8 mouse cellular contexts compared by ENCODE assay signal in genomic region chr5:117780681-117781080, GRCm38 (mm10). TPM values are rescaled to one million over a fixed set of nuclear protein-coding genes. Genes with fewer than 3 reads are reported as not detected.
DNase-seq lines count a peak whose midpoint lies in the region; ATAC-seq and TF ChIP-seq lines count a peak whose summit lies in the region.

Gene Nos1 (plus strand): TSS chr5:117781032.

- H3K36me3 ChIP-seq in heart, adult 2 months (ENCODE audit: control insufficient read depth, insufficient read depth, low read length), result no peaks in the 10 kb centered on the region
- H3K36me3 ChIP-seq in embryonic facial prominence, embryonic 12.5 days, result no peaks in the 10 kb centered on the region
- H3K36me3 ChIP-seq in limb, embryonic 13.5 days, result no peaks in the 10 kb centered on the region
- H3K36me3 ChIP-seq in forebrain, embryonic 15.5 days, result no peaks in the 10 kb centered on the region

- no peaks in the 10 kb centered on the region for H3K4me1 ChIP-seq in heart, adult 2 months (ENCODE audit: control insufficient read depth, insufficient read depth, low read length)
- H3K4me1 ChIP-seq in embryonic facial prominence, embryonic 12.5 days, result peaks cover 13% of the 10 kb centered on the region
- H3K4me1 ChIP-seq in limb, embryonic 13.5 days, result peaks cover 20% of the 10 kb centered on the region
- H3K4me1 ChIP-seq in forebrain, embryonic 15.5 days, result no peaks in the 10 kb centered on the region

- 0 out of 2 replicates have a peak, but pooled peaks have one; percentile 25 for ATAC-seq in embryonic facial prominence, embryonic 12.5 days (ENCODE audit: insufficient number of reproducible peaks, insufficient read depth, low FRiP score, low TSS enrichment)
- ATAC-seq in limb, embryonic 13.5 days (ENCODE audit: low FRiP score, low read depth), result peak; percentile 49; the same call in 1 of the 2 replicates
- ATAC-seq in forebrain, embryonic 15.5 days (replicated peaks), result no peak

- no peak for TF ChIP-seq CTCF in heart, adult 2 months (IDR thresholded peaks at IDR 0.05)

- H3K9ac ChIP-seq in heart, adult 2 months (ENCODE audit: low read depth, low read length), result no peak within 1 kb of the TSS
- H3K9ac ChIP-seq in embryonic facial prominence, embryonic 12.5 days, result no peak within 1 kb of the TSS
- peak within 1 kb of the TSS; percentile 48; the same call in 1 of the 2 replicates for H3K9ac ChIP-seq in limb, embryonic 13.5 days
- no peak within 1 kb of the TSS for H3K9ac ChIP-seq in forebrain, embryonic 15.5 days (replicated peaks)

- H3K27ac ChIP-seq in heart, adult 2 months, result no peak within 1 kb of the TSS
- 0 out of 2 replicates have a peak within 1 kb of the TSS, but pooled peaks have one; percentile 14 for H3K27ac ChIP-seq in embryonic facial prominence, embryonic 12.5 days
- H3K27ac ChIP-seq in limb, embryonic 13.5 days, result no peak within 1 kb of the TSS; the same call in 1 of the 2 replicates
- H3K27ac ChIP-seq in forebrain, embryonic 15.5 days (replicated peaks), result no peak within 1 kb of the TSS

- H3K4me3 ChIP-seq in heart, adult 2 months, result no peak within 1 kb of the TSS
- no peak within 1 kb of the TSS for H3K4me3 ChIP-seq in embryonic facial prominence, embryonic 12.5 days
- no peak within 1 kb of the TSS for H3K4me3 ChIP-seq in limb, embryonic 13.5 days
- H3K4me3 ChIP-seq in forebrain, embryonic 15.5 days, result no peak within 1 kb of the TSS

- no peaks in the 10 kb centered on the region for H3K27me3 ChIP-seq in heart, adult 2 months (ENCODE audit: control insufficient read depth, insufficient read depth, low read length)
- H3K27me3 ChIP-seq in embryonic facial prominence, embryonic 12.5 days, result no peaks in the 10 kb centered on the region
- no peaks in the 10 kb centered on the region for H3K27me3 ChIP-seq in limb, embryonic 13.5 days
- no peaks in the 10 kb centered on the region for H3K27me3 ChIP-seq in forebrain, embryonic 15.5 days

- no peaks in the 10 kb centered on the region for H3K9me3 ChIP-seq in embryonic facial prominence, embryonic 12.5 days
- no peaks in the 10 kb centered on the region for H3K9me3 ChIP-seq in limb, embryonic 13.5 days
- no peaks in the 10 kb centered on the region for H3K9me3 ChIP-seq in forebrain, embryonic 15.5 days

- no peak for TF ChIP-seq EP300 in heart, adult 2 months (IDR thresholded peaks at IDR 0.05; ENCODE audit: insufficient read depth, low read depth, low read length)

- no peaks in the 10 kb centered on the region for H3K79me2 ChIP-seq in heart, adult 2 months (replicated peaks; ENCODE audit: control insufficient read depth, insufficient read depth, low read length)

- peak within 1 kb of the TSS; percentile 25; the same call in 1 of the 2 replicates for H3K4me2 ChIP-seq in embryonic facial prominence, embryonic 12.5 days (replicated peaks)
- H3K4me2 ChIP-seq in limb, embryonic 13.5 days (replicated peaks), result peak within 1 kb of the TSS; percentile 38; the same call in 1 of the 2 replicates
- H3K4me2 ChIP-seq in forebrain, embryonic 15.5 days (replicated peaks), result no peak within 1 kb of the TSS

- peak; percentile 26 to 39 for DNase-seq in heart, adult 2 months
- DNase-seq in heart, postnatal 25 days (ENCODE audit: low spot score), result no peak
- DNase-seq in kidney, adult 18-20 months, result peak; percentile 28
- DNase-seq in B cell, adult 2 months, result no peak
- DNase-seq in adrenal gland, postnatal 14 days, result no peak

- no peak for TF ChIP-seq POLR2A in heart, adult 2 months (IDR thresholded peaks at IDR 0.05; ENCODE audit: insufficient read depth, low read depth, low read length)

- intact Hi-C loops in heart, adult 2 months (cut with DNase I), result no loop called here
- intact Hi-C loops in heart, postnatal 25 days (cut with DNase I), result no loop called here

- 21% methylated on average over 10 of the region's 10 CpGs for whole genome bisulfite sequencing in heart, adult 2 months
- 7% methylated on average over 10 of the region's 10 CpGs for WGBS in embryonic facial prominence, embryonic 12.5 days
- WGBS in limb, embryonic 13.5 days, result 7% methylated on average over 10 of the region's 10 CpGs
- 26% methylated on average over 10 of the region's 10 CpGs for WGBS in forebrain, embryonic 15.5 days

RNA-seq across cellular contexts. Expression of gene Nos1, which starts in this region (rescaled TPM):
- under 1 TPM; 0.18 to 0.23 TPM for total RNA-seq in heart, adult 2 months (2021)
- 0.18 and 0.47 TPM in 2 replicates for polyA plus RNA-seq in heart, adult 2 months (2012; rRNA removed)
- under 1 TPM; 0.39 TPM for total RNA-seq in heart, postnatal 25 days (2021)
- 0.32 and 0.95 TPM in 2 replicates for polyA plus RNA-seq in embryonic facial prominence, embryonic 12.5 days (2016; fragmentation: Nextera tagmentation; extraction: Ambion mirVana)
- 0.18 and 0.28 TPM in 2 replicates for polyA plus RNA-seq in limb, embryonic 13.5 days (2015; fragmentation: Nextera tagmentation; extraction: Ambion mirVana)
- polyA plus RNA-seq in forebrain, embryonic 15.5 days (2015; fragmentation: Nextera tagmentation; extraction: Ambion mirVana), result 5.0 and 7.2 TPM in 2 replicates
- total RNA-seq in adrenal gland, postnatal 14 days (2021), result 0.30 and 0.53 TPM in 2 replicates

Comparison
In these comparisons a context has a peak if more than half of its experiments do, and no peak if none do; other contexts are left out.
1. Peak in DNase-seq in heart, adult 2 months; RNA of the gene not detected or under 1 TPM.
2. Peak in ATAC-seq, H3K27ac ChIP-seq and H3K4me2 ChIP-seq in embryonic facial prominence, embryonic 12.5 days; RNA of the gene not detected or under 1 TPM.
3. Peak in ATAC-seq, H3K9ac ChIP-seq and H3K4me2 ChIP-seq in limb, embryonic 13.5 days; RNA of the gene not detected or under 1 TPM.